Mouse (Mus musculus): ENCODE measurements around the gene Coq2.

DNA sequence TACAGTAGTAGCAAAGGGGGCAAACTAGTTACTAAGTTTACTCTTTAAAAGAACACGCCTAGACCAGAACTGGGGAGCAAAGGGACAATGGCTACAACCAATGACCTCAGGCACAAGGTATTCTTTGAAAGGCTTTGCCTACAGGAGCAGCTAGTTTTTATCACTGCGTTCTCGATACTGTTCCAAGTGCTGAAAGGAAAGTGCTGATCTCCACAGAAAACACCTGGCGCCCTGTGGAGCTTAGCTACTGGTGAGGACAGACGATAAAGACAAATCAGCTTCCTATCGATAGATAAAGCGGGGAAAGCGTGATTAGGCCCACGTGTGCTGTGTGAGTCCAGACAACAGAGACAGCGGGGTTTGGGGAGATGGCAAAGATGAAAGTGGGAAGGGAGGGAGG lies 26.9 kb downstream of the Coq2 start:
- TF ChIP-seq CTCF (IDR thresholded peaks at IDR 0.05; ENCODE audit: low read depth, low read length) = no peak
- TF ChIP-seq GATA1 (IDR thresholded peaks at IDR 0.05; ENCODE audit: borderline replicate concordance, low read length) = no peak
